Mouse (Mus musculus) heart, embryonic 14.5 days (tissue): ENCODE data around the gene Slamf8. TPM values are rescaled to one million over a fixed set of nuclear protein-coding genes. Genes with fewer than 3 reads are reported as not detected.

Experiments
- ATAC-seq: fragments of 200-750 bp; cut with Nextera tagmentation; 2 replicates; pipeline ENCODE4 v1.8.0; 2017; ENCODE audit warnings: low read depth, moderate TSS enrichment; ENCODE audit not compliant: insufficient number of reproducible peaks, insufficient read depth, low FRiP score
- H3K27ac ChIP-seq, 2 experiments: fragments of 200-500 bp in 1 of 2; fragments of 300-500 bp in 1 of 2; sonication (generic) in 1 of 2; replicated peaks in 1 of 2; 2 replicates each; pipeline ENCODE4 v1.5.1; 2012 to 2014; ENCODE audit warnings: low read depth in 2 of 2, low read length in 2 of 2, control low read depth in 1 of 2, mild to moderate bottlenecking in 1 of 2, mixed read lengths in 1 of 2; ENCODE audit not compliant: control insufficient read depth in 1 of 2, insufficient read depth in 1 of 2
- H3K27me3 ChIP-seq: fragments of 300-500 bp; sonication (generic); 2 replicates; pipeline ENCODE4 v1.6.1; 2014; ENCODE audit warnings: mild to moderate bottlenecking, low read length, control low read depth; ENCODE audit not compliant: control insufficient read depth, insufficient read depth
- H3K36me3 ChIP-seq: fragments of 300-500 bp; sonication (generic); 2 replicates; pipeline ENCODE4 v1.6.1; 2014; ENCODE audit warnings: mild to moderate bottlenecking, control low read depth, low read length, mixed read lengths; ENCODE audit not compliant: control insufficient read depth, insufficient read depth
- H3K4me1 ChIP-seq, 2 experiments: fragments of 200-500 bp in 1 of 2; fragments of 300-500 bp in 1 of 2; sonication (generic) in 1 of 2; 2 replicates each; pipeline ENCODE4 v1.6.1; 2012 to 2014; ENCODE audit warnings: low read length in 2 of 2, control low read depth in 1 of 2, mixed read lengths in 1 of 2; ENCODE audit not compliant: control insufficient read depth in 2 of 2, insufficient read depth in 2 of 2
- H3K4me2 ChIP-seq: fragments of 300-500 bp; sonication (generic); 2 replicates; pipeline ENCODE4 v1.6.1; 2014; ENCODE audit warnings: mild to moderate bottlenecking, low read length
- H3K4me3 ChIP-seq, 2 experiments: fragments of 200-500 bp in 1 of 2; fragments of 300-500 bp in 1 of 2; sonication (generic) in 1 of 2; 2 replicates each; pipeline ENCODE4 v1.5.1; 2012 to 2014; ENCODE audit warnings: low read length in 2 of 2, mild to moderate bottlenecking in 2 of 2, control low read depth in 1 of 2, low read depth in 1 of 2, moderate library complexity in 1 of 2; ENCODE audit not compliant: control insufficient read depth in 1 of 2, insufficient read depth in 1 of 2
- H3K9ac ChIP-seq: fragments of 300-500 bp; sonication (generic); 2 replicates; pipeline ENCODE4 v1.6.1; 2014; ENCODE audit warnings: mild to moderate bottlenecking, low read length
- H3K9me3 ChIP-seq: fragments of 300-500 bp; sonication (generic); 2 replicates; pipeline ENCODE4 v1.6.1; 2016; ENCODE audit warnings: low read length, control low read depth; ENCODE audit not compliant: control insufficient read depth
- WGBS: fragments of 180-500 bp; shearing (Covaris S2); extraction: QIAGEN DNeasy Blood & Tissue Kit; methylation state at CpG from one replicate; pipeline ENCODE4 v1.1.7; 2014; 5-methylcytosine and 5-hydroxymethylcytosine counted together
- polyA plus RNA-seq: library from polyadenylated mRNA; unstranded; fragments of >200 nt; fragmentation: Nextera tagmentation; extraction: Ambion mirVana; gene quantifications from 2 replicates; pipeline ENCODE4 v1.2.1, GENCODE M21; 2014

Gene Slamf8
- polyA plus RNA-seq, 1 experiment from 2014 or later = 0.12 TPM

- 43% methylated on average over 6 of the region's 6 CpGs for WGBS
- no peak overlapping the region for H3K27ac ChIP-seq
- no peak for ATAC-seq
- no peaks in the 10 kb centered on the region for H3K9me3 ChIP-seq
- no peaks in the 10 kb centered on the region for H3K36me3 ChIP-seq
- peaks cover 10% of the 10 kb centered on the region for H3K27me3 ChIP-seq
- H3K4me3 ChIP-seq = no peak overlapping the region
- H3K4me1 ChIP-seq = no peaks in the 10 kb centered on the region
- H3K4me2 ChIP-seq = no peak overlapping the region
- no peak overlapping the region for H3K9ac ChIP-seq
Observed at GRCm38 (mm10) chr1:172539827-172540226, 50.5 kb downstream of the Slamf8 start.

- H3K4me3 ChIP-seq = no peak overlapping the region
- no peaks in the 10 kb centered on the region for H3K36me3 ChIP-seq
- no peaks in the 10 kb centered on the region for H3K9me3 ChIP-seq
- H3K9ac ChIP-seq = no peak overlapping the region
- peaks cover 17% of the 10 kb centered on the region for H3K27me3 ChIP-seq
- no peak for ATAC-seq
- H3K27ac ChIP-seq = no peak overlapping the region
- H3K4me1 ChIP-seq = peaks cover 12 to 14% of the 10 kb centered on the region in 2 experiments
- H3K4me2 ChIP-seq = no peak overlapping the region
- WGBS = 70% methylated on average over 16 of the region's 16 CpGs
Observed at GRCm38 (mm10) chr1:172535116-172535515, 55.3 kb downstream of the Slamf8 start.

DNA sequence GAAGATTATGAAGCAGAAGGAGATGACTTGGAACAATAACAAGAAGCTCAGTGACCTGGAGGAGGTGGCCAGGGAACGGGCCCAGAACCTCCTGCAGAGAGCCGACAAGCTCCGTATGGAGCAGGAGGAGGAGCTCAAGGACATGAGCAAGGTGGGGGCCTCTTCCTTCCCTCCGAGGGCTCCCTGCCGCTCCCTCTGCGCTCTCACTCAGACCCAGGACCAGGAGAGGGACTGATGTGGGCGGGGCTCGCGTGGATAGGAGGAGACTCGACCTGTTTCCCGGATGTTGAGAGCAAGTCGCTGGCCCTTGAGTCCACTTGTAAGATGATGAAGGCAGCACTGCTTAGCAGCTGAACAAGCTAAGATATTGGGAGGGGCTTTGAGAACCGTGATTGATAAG is 57.8 kb downstream of the Slamf8 start:
- H3K9me3 ChIP-seq = no peaks in the 10 kb centered on the region
- no peak overlapping the region for H3K27ac ChIP-seq
- H3K4me1 ChIP-seq = peaks cover 12 to 14% of the 10 kb centered on the region in 2 experiments
- peak overlapping the region; percentile 9 to 17; a peak in 2 of 4 replicates for H3K4me3 ChIP-seq
- H3K27me3 ChIP-seq = peaks cover 21% of the 10 kb centered on the region
- no peaks in the 10 kb centered on the region for H3K36me3 ChIP-seq
- H3K9ac ChIP-seq = no peak overlapping the region; the same call in 1 of the 2 replicates
- peak overlapping the region; percentile 56 for H3K4me2 ChIP-seq
- ATAC-seq = no peak
- WGBS = 3% methylated on average over 13 of the region's 13 CpGs

Other genes with a start within 250 kb of the Slamf8 start
- gene Kcnj10, start 249.4 kb downstream of the Slamf8 start, polyA plus RNA-seq = not detected in 2 replicates
- gene Pigm, start 214.0 kb downstream of the Slamf8 start, polyA plus RNA-seq = 5.6 and 6.3 TPM in 2 replicates
- gene Slamf9, start 115.2 kb downstream of the Slamf8 start, polyA plus RNA-seq = 1.5 and 1.6 TPM in 2 replicates
- gene Igsf9, start 108.8 kb downstream of the Slamf8 start, polyA plus RNA-seq = 2.0 and 5.0 TPM in 2 replicates
- gene Tagln2, start 90.5 kb downstream of the Slamf8 start, polyA plus RNA-seq = 187 and 196 TPM in 2 replicates
- 2.0 and 2.6 TPM in 2 replicates for gene Cfap45, start 69.8 kb downstream of the Slamf8 start, polyA plus RNA-seq
- gene Vsig8, start 34.6 kb downstream of the Slamf8 start, polyA plus RNA-seq = 0.22 and 0.23 TPM in 2 replicates
- not detected in 2 replicates for gene Fcrl6, start 12.0 kb upstream of the Slamf8 start, polyA plus RNA-seq
- 13.6 and 13.7 TPM in 2 replicates for gene Dusp23, start 42.4 kb upstream of the Slamf8 start, polyA plus RNA-seq
- not detected in 2 replicates for gene Crp, start 107.5 kb upstream of the Slamf8 start, polyA plus RNA-seq